Mouse (Mus musculus): ENCODE measurements around the gene Vgll4.

Vgll4 gene

DNA sequence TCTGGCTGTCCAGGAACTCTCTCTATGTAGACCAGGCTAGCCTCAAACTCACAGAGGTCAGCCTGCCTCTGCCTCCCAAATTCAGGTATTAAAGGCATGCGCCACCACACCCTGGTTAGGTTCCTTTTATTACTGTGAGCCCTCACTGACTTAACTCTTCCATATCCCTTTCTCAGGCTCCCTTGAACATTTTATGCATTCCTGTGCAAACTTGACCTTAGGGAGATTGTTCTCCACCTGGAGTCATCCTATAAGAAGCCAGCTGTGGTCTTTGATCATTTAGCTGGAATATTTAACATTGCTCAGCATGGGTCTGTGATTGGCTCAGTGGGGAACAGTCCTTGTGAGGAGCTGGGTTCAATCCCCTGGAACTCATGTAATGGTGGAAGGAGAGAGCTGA is 4.5 kb upstream of the Vgll4 start:
- 97% methylated on average over 1 of the region's 1 CpGs for WGBS

DNA sequence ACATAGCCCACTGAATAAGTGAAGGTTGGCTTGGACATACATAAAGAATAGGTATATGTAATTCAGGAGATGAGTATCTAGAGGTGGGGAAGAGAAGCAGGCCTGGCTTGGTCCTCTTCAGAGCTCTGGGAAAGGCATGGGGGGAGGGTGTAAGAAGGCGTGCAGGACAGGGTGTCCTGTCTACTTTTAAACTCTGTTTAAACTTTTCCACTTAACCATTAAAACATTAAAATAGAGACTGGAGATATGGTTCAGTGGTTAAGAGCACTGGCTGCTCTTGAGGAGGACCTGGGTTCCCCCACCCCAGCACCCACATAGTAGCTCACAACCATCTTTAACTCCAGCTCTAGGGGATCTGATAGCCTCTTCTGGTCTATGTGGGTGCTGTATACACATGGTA is 3.2 kb upstream of the Vgll4 start:
- whole genome bisulfite sequencing: 89% methylated on average over 1 of the region's 1 CpGs

DNA sequence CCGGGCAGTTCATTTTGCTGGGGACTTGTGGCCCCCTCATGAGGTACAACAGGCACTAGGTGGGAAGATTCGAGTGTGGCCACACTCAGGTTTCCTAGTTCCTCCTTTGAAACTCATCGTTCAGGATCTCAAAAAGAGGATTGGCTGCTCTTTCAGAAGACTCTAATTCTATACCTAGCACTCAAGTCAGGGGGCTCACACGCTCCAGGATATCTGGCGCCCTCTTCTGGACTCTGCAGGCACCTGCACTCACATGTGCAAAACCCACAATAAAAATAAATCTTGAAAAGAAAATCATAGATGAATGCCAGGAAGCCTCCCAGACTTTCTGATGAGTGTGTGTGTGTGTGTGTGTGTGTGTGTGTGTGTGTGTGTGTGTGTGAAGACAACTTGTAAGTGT is 1.1 kb upstream of the Vgll4 start:
- 68% methylated on average over 5 of the region's 5 CpGs for WGBS

DNA sequence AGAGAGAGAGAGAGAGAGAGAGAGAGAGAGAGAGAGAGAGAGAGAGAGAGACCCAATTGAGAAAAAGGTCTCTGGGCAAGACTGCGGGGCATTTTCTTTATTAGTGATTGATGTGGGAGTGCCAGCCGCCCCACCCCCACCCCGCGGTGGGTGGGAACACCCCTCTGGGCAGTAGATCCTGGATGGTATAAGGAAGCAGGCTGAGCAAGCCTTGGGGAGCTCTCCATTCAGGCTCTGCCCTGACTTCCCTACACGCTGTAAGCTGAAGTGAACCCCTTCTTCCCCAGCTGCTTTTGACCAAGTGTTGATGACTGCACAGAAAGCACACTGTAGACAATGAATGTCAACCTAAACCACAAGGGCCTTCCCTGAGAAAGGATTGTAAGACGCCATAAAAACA is 592 bp upstream of the Vgll4 start:
- 34% methylated on average over 6 of the region's 6 CpGs for WGBS

DNA sequence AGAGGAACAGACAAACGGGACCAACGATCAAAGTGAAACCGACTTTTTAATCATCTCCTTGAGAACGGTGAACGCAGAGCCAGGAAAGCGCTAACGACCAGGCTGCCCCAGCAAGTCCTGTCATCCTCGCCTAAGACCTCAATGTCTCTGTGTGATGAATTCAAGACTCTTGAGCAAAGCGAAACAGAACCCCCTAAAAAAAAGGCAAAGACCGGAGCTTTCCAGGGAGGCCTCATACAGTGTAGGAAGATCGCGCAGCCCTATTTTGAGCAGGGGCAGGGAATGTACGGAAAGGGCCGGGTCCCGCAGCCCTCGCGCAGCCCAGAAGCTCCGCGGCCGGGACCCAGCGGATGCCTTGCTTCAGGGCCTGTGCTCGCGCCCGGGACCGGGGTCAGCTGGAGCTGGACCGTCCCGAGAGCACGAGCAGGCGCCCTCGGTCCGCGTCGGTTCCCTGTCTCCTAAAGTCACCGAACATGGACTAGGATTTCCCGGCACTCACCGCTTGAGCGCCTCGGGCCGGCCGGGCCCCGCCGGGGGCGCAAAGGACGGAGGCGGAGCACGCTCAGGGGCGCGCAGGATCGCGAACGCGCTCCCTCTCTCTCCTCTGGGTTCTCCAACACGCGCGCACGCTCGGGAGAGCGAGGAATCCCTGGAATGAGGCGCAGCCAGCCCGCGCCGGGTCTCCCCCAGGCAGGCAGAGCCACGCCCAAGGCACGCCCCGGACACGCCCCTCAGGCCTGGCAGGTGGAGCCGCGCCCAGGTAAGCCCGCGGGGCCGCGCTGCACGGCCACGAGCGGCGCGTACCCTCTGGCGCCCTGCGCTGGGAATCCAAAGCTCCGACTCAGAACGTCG is 1.2 kb downstream of the Vgll4 start:
- under 1% methylated on average over 82 of the region's 82 CpGs for WGBS

DNA sequence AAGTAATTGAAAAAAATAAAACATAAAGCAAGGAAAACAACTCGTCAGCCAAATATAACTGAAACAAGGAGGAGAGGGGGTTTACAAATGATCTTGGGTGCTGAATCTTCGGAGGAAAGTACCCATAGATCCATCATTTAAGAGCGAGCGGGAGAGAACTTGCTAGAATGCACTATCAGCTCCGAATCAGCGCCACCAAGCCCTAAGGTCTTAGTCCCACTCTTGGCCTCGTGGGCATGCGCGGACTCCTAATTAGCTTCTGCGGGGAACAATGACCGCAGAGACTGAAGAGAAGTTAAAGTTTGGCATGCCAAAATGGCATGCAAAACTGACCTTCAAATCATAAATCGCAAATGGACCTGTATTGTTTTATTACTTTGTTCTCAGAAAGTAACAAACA is 2.2 kb downstream of the Vgll4 start:
- WGBS: 50% methylated on average over 12 of the region's 12 CpGs

DNA sequence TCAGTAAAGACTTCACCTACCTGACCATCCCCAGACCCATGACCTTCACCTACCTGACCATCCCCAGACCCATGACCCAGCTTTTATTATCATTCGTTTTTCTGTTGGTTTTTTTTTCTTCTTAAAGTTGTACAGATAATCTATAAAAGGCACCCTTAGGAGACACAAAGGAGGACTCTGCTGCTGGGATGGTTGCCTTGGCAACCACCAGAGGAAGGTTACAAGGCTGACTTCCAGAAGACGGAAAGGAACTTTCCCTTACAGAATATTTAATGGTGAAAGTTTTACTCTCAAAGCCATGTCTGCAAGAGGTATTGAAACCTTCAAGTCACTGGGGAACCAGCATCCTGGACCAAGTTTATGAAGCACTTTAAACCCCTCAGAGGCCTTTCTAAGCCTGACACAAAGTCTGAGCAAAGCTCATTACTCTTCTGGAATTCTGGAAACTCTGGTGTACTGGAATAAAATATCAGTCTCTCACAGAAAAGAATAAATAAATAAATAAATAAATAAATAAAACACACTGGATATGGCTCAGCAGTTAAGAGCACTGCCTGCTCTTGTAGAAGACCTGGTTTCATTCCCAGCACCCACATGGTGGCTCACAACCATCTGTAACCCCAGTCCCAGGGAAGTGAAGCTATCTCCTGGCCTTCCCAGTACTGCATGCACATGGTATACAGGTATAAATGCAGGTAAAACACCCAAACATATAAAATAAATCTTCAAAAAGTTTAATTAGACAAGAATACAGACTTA is 3.2 kb downstream of the Vgll4 start:
- 19% methylated on average over 2 of the region's 2 CpGs for WGBS

DNA sequence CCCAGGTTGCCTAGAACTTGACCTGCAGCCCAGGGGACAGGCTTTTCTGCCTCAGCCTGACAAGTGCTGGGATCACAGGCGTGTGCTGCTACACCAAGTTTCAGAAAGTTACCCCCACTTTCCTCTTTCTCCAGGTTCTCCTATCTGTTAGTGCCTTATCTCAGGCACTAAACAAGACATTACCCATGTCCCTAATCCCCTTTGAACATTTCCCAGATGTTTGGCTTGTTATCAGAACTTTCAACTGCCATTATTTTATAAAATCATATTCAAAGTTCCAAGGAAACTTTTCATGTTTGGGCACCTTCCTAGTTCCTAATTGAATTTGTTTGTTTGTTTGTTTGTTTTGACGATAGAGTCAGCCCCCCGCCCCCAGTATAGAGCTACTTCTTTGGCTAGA is 4.0 kb downstream of the Vgll4 start:
- WGBS: 90% methylated on average over 3 of the region's 3 CpGs

DNA sequence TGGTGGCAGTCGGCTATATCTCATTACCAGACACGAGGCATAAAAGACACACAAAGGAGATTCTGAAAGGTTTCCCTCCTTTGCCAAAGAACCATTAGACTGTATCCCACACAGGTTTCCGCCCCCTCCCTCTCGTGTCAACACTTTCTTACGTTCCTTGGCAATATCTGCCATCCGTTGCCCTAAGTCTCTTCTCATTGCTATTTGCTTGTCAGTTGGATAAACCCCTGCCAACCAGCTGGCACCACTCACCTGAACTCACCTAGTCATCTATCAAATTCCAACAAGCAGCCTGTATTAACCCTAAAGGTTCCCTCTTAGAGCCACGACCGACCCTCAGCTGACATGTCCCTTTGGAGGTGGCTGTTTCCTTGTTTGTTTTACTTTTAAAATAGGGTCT is 4.4 kb downstream of the Vgll4 start:
- WGBS: 62% methylated on average over 8 of the region's 8 CpGs

DNA sequence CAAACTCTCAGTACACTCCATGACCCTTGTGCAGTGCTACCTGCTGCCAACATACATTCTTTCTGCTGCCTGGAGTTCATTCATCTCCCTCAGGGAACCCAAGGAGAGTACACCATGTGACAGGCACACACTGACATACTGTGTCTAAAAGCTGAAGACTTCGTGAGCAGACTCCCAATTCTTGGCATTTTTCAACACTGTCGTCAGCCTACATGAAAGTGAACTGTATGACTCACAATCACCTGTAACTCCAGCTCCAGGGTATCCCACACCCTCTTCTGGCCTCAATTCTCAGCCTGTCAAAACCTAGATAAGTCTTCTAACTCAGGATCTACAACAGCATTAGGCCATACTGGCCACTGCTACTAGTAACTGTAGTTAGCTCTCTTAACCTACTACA is 5.6 kb downstream of the Vgll4 start:
- 34% methylated on average over 2 of the region's 2 CpGs for WGBS

DNA sequence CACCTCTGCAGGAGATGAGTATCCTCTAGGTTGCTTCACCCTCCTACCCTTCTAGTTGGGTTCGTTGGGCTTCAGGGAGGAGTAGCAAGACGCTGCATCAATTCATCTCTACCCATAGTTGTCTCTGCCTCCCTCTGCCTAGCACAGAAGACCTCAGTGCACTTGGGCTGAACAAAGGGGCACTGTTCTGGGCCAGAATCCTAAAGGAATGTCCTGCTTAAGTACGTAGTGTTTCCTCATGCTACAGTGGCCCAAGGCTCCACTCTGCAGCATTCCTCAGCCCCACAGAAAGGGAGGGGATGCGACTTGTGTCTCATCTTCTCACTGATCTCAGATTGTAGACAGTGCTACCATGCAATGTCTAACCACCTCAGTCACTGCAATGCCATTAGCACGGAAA is 6.2 kb downstream of the Vgll4 start:
- WGBS: 65% methylated on average over 5 of the region's 5 CpGs

DNA sequence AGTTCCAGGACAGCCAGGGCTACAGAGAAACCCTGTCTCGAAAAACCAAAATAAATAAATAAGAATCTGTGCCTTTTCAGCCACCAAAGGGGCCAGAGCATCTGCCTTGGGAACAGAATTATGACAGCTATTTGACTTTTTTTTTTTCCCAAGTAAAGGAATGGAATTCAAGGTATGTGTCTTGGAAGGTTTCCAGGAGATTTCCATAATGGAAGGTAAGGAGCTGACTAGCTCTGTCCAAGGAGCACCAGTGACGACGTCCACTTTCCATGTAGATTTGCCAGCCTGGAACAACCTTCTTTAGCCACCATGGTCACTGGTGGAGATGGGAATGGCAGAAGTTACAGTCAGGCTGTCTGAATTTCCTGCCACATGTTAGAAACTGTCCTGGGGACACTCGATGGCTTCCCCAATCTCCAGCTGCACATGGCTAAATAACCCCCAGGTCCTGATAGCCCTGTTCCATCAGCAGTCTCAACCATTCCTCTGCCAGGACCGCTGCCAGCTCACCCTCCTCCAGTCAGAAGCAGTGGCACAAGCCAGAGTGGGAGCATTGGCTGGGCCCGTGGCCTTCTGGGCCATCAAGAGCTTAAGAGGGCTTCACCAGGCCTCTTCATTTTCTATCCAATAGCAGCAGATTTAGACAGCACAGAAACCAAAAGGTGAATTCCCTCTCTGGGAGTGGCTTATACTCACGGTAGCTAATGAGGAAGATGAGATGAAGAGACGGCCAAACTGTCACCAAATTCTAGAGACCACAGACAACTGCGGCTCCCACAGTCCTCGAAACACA is 8.3 kb downstream of the Vgll4 start:
- 72% methylated on average over 10 of the region's 10 CpGs for WGBS

DNA sequence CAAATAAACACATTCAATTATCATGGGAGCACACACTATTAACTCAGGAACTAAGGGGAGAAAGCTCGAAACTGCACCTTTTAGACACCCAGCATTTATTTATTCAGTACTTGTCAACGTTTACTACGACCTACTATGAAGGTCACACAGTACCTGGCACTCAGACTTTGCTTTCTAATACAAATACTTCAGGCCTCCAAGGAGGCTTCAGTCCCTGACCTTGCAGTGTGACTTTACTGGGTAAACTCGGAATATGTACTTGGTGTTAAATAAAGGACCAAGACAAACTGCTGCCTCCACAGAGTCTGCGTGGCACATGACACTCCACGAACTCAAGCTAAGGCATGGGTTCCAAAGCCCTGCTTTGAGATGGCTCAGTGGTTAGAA is 10.8 kb downstream of the Vgll4 start:
- 81% methylated on average over 6 of the region's 6 CpGs for WGBS

DNA sequence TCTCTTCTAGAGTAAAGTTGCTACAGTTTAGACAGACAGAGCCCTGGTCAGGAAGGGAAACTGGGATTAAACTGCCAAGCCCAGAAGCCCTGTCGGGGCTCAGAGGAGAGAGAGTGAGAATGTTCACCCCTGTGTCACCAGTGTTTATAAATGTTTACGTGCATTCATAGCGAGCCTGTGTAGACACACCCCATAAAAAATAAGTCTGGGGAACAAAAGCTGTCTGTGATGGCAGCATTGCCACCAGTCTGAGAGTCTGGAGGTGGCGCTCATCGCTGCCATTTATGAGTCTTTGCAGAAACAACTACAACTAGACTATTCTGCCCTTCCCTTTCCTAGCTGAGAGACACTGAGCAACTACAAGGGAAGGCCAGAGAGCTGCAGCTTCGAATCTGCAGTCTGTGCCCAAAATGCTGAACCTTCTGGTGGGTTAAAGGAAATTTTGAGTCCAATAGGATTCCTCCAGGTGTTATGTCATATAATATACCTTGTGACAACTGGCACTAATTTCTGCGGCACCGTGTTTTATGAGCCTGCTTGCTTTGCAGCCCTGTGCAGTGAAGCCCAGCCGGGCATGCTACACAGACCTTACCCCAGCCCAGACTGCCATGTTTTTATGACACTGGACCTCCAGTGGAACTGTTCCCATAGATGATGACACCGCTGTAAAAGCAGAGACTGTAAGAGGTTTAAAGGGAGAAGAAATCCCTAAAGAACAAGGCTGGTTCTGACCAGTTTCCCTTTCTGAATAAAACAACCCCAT is 11.4 kb downstream of the Vgll4 start:
- 59% methylated on average over 10 of the region's 10 CpGs for WGBS

DNA sequence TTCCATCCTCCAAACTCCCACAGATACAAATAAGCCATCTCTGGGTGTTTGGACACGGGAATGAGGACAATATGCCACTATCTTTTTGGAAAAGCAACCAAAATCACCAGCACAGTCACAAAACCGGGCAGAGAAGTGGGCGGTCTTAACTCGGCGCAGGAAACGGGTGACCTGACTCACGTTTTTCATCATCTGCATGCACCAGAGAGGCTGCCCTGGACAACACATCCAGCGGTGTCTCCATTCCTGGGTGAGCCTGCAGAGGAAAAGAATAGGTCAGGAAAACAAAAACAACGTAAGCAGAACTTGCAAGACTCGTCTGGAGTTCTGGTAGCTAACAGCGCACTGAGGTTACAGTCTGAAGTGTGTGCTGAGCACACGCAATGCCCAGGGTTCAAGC is 12.0 kb downstream of the Vgll4 start:
- 60% methylated on average over 12 of the region's 12 CpGs for WGBS

DNA sequence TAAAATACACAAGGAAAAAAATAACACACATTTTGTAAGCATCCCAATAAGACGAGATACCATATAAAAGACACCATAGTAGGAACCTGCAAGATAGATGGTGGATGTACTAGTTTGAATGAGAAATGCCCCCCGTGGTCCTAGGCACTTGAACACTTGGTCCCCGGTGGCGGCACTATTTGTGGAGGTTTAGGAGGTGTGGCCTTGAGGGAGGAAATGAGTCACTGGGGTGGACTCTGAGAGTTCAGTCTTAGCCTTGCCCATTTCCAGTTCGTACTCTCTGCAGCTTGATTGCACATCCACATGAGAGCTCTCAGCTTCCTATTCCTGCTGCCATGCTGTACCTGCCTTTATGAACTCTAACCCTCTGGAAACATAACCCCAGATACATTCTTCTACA is 15.3 kb downstream of the Vgll4 start:
- whole genome bisulfite sequencing: 69% methylated on average over 5 of the region's 5 CpGs

DNA sequence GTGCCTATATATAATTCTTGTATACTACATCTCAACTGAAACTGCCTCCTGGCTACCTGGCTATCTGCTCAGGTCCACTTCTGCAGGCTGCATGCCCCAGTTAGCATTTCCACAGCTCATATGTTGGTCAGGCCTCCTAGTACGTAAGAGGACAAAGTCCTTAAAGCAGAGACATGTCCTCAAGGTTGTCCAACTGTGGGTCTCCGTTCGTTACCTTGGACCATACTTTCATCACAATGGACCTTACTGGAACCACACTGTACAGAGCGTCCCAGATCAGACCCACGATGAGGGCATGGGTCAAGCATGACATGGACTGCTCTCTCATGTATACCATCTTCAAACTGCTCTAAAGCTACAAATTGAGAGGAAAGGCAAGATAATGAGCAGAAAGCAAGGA is 16.2 kb downstream of the Vgll4 start:
- 94% methylated on average over 5 of the region's 5 CpGs for WGBS

DNA sequence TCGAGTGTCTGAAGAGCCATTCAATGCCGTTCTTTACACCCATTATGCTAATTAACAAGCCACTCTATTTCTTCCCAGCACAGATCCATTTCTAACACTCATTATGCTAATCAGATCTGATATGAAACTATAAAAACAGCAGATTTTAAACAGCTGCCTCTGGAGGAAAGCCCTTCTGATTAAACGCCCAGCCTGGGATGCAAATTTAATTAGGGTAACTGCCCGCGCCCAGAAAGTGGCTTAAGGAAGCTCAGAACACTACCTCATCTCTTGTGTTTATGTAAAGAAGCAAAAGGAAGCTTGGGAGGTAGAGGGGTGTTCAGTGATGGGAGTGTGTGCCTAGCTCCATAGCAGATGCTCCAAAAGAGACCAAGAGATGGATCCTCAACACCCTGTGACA is 17.4 kb downstream of the Vgll4 start:
- 29% methylated on average over 5 of the region's 5 CpGs for WGBS

DNA sequence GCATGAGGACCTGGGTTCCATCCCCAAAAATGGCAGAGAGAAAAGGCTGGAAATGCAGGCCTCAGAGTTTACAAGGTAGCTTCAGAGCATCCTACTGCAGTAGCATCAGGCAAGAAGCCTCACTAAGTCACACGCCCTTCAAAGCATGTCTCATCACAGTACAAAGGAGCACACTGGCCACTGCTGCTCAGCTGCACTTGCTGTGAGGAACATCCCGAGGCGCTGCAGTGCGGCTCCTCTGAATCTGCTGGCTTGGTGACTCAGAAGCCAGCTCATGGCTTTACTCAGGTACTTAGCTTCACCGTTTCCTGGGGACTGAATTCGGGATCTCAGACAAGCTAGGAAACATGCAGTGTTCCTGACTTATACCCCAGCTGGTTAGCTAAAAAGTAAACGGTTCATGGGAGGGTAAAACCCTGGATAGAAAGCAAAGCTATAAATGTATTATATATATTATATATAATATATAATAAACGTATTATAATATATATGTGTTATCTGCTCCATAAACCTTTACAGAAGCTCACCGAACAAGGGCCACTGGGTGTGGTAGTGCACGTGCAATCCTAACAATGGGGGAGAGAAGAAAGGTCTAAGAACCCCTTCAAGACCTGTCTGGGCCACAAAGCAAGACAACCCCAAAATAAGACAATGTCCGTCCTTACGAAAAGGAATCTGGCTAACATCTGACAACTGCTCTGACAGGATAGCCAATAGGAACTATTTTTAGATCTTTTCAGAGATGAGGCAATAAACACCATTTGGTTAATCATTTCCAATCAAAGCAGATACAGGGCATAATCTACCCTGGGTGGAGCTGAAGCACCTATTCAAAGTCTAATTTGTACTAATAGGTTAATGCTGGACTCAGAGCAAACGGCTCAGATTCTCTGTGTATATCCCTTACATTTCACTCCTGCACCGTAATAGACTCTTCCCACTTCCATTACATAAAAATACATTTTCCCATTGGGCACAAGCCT is 25.0 kb downstream of the Vgll4 start:
- WGBS: 80% methylated on average over 14 of the region's 14 CpGs

DNA sequence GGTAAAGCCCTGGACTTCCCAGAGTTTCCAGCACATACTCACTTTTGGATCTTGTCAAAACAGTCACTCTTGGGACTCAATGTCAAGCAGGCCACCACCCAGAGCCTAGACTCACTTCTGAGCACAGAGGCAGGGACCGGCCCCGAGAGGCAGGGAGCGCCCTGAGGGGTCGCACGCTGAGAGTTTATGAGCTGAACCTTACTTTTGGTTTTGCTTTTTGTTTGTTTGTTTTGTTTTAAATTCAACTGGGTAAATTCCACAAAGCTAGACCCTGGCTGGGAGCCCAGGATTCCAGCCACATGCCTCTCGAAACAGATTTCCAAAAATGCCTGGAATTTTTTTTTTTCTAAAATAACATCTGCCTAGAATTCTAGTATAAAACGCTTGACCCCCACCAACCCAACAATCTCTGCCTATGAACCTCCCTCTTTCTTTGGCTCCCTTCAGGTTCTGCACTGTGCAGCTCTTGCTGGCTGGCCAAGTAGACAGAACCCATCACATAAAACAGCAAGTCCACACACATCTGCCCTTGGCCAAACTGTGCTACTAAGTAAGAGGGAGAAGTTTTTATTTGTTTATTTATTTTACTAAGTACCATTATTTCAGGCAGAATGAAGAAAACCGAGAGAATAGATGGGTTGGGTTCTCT is 28.5 kb downstream of the Vgll4 start:
- WGBS: 52% methylated on average over 8 of the region's 8 CpGs

All from cerebral cortex, adult 2 months (tissue).